Mouse (Mus musculus) stomach, postnatal 0 days (tissue): Measurements from ENCODE around the gene Becn1. TPM values are rescaled to one million over a fixed set of nuclear protein-coding genes. Genes with fewer than 3 reads are reported as not detected.
"Not testable (repeated sequence)": the region's sequence is repeated elsewhere in the genome, so short reads cannot be mapped to it uniquely, and the experiment has no call there.

ENCODE experiments used
- ATAC-seq: fragments of 200-750 bp; cut with Nextera tagmentation; 2 replicates; pipeline ENCODE4 v1.8.0; 2017; ENCODE audit not compliant: low FRiP score, low TSS enrichment
- DNase-seq: peaks from one replicate; pipeline ENCODE4 v3.0.0-alpha.2; 2016; ENCODE audit warnings: low spot score
- H3K27ac ChIP-seq: fragments of 300-500 bp; sonication (generic); replicated peaks from 2 replicates; pipeline ENCODE4 v1.5.1; 2014; ENCODE audit warnings: mild to moderate bottlenecking, control low read depth
- H3K27me3 ChIP-seq: fragments of 300-500 bp; sonication (generic); 2 replicates; pipeline ENCODE4 v1.6.1; 2014; ENCODE audit warnings: low read length; ENCODE audit not compliant: control insufficient read depth, insufficient read depth
- H3K36me3 ChIP-seq: fragments of 300-500 bp; sonication (generic); 2 replicates; pipeline ENCODE4 v1.6.1; 2014; ENCODE audit warnings: low read length, mixed read lengths; ENCODE audit not compliant: control insufficient read depth, insufficient read depth
- H3K4me1 ChIP-seq: fragments of 300-500 bp; sonication (generic); replicated peaks from 2 replicates; pipeline ENCODE4 v1.6.1; 2014; ENCODE audit warnings: antibody characterized with exemption; ENCODE audit not compliant: control insufficient read depth, insufficient read depth
- H3K4me2 ChIP-seq: fragments of 300-500 bp; sonication (generic); replicated peaks from 2 replicates; pipeline ENCODE4 v1.6.1; 2014; ENCODE audit warnings: low read depth, mild to moderate bottlenecking, control low read depth, moderate library complexity
- H3K4me3 ChIP-seq: fragments of 300-500 bp; sonication (generic); 2 replicates; pipeline ENCODE4 v1.5.1; 2014; ENCODE audit warnings: low read depth, low read length, control low read depth
- H3K9ac ChIP-seq: fragments of 300-500 bp; sonication (generic); 2 replicates; pipeline ENCODE4 v1.6.1; 2014; ENCODE audit warnings: mild to moderate bottlenecking, low read length, control low read depth, mixed read lengths
- H3K9me3 ChIP-seq: fragments of 300-500 bp; sonication (generic); 2 replicates; pipeline ENCODE4 v1.6.1; 2016; ENCODE audit warnings: low read length; ENCODE audit not compliant: control insufficient read depth
- CTCF ChIP-seq: IDR thresholded peaks from 2 replicates; pipeline ENCODE4 v1.5.1; 2016; ENCODE audit warnings: antibody characterized with exemption, low read depth, mild to moderate bottlenecking, moderate library complexity
- EP300 ChIP-seq: optimal IDR thresholded peaks from 2 replicates; pipeline ENCODE3; 2016; ENCODE audit warnings: antibody characterized with exemption
- WGBS: fragments of 180-500 bp; shearing (Covaris S2); extraction: QIAGEN DNeasy Blood & Tissue Kit; methylation state at CpG from one replicate; pipeline ENCODE4 v1.1.7; 2014; 5-methylcytosine and 5-hydroxymethylcytosine counted together
- polyA plus RNA-seq: library from polyadenylated mRNA; unstranded; fragments of >200 nt; fragmentation: Nextera tagmentation; extraction: Ambion mirVana; gene quantifications from 2 replicates; pipeline ENCODE4 v1.2.1, GENCODE M21; 2015

The Becn1 gene
- polyA plus RNA-seq, 1 experiment from 2014 or later = 102 TPM

DNA sequence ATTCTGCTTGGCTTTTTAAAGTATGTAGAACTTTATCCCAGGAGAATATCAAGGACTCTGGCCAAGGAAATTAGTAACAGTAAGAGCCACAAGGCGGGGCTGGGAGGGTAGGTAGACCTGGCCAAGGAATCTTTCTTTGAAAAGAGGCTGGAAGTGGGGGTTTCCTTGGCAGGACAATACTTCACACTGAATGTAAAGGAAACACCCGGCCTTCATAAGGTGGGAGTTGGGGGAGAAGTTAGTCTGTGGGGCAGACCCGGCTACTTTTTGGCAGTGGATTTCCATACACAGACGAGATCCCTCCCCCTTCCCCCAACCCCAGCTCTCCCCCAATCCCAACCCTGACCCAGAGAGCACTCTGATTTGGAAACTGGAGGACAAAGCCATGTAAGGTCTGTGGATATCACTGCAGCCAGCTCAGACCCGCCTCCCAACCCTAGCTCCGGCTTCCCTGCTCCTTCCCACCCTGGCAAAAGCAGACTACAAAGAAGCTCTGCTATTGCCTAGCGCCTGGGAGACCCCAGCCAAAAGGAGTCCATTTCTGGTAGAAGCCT, 28.4 kb upstream of the Becn1 start, which contains the start of gene Aoc3:
Gene Aoc3 (plus strand): TSS at position 235 of the 554 bp plus-strand sequence.
- Histone ChIP-seq H3K27ac (peak within 1 kb of the TSS; percentile 88), H3K36me3 (no peaks in the 10 kb centered on the region)
- ATAC-seq = peak; percentile 58; the same call in 1 of the 2 replicates

GRCm38 (mm10) chr11:101328941-101329635, 27.0 kb upstream of the Becn1 start:
- no peak for TF ChIP-seq CTCF
- ATAC-seq (no peak), DNase-seq (no peak)
- Histone ChIP-seq H3K27ac (peak overlapping the region; percentile 35; the same call in 1 of the 2 replicates), H3K4me3 (no peak overlapping the region), H3K9ac (no peak overlapping the region), H3K27me3 (no peaks in the 10 kb centered on the region), H3K36me3 (no peaks in the 10 kb centered on the region), H3K4me1 (no peaks in the 10 kb centered on the region), H3K4me2 (no peak overlapping the region), H3K9me3 (no peaks in the 10 kb centered on the region)
- 70% methylated on average over 6 of the region's 6 CpGs for WGBS

More for the DNA sequence above, 28.4 kb upstream of the Becn1 start, which contains the start of gene Aoc3:
- Histone ChIP-seq H3K4me2 (peak within 1 kb of the TSS; percentile 53), H3K9me3 (no peaks in the 10 kb centered on the region), H3K4me1 (no peaks in the 10 kb centered on the region), H3K4me3 (peak within 1 kb of the TSS; percentile 36), H3K9ac (peak within 1 kb of the TSS; percentile 41), H3K27me3 (no peaks in the 10 kb centered on the region)
- DNase-seq = no peak
- 47% methylated on average over 7 of the region's 7 CpGs for WGBS
- no peak for TF ChIP-seq EP300
- TF ChIP-seq CTCF = peak; percentile 23

GRCm38 (mm10) chr11:101327311-101327710, 25.2 kb upstream of the Becn1 start:
- no peaks in the 10 kb centered on the region for H3K27me3 ChIP-seq
- TF ChIP-seq EP300 (no peak), CTCF (no peak)
- H3K9me3 ChIP-seq = no peaks in the 10 kb centered on the region
- no peak overlapping the region for H3K27ac ChIP-seq
- no peak overlapping the region for H3K9ac ChIP-seq
- H3K4me2 ChIP-seq = no peak overlapping the region
- H3K36me3 ChIP-seq = peaks cover 8% of the 10 kb centered on the region; the same call in 1 of the 2 replicates
- H3K4me1 ChIP-seq = no peaks in the 10 kb centered on the region
- H3K4me3 ChIP-seq = no peak overlapping the region
- no peak for DNase-seq
- WGBS = 30% methylated on average over 3 of the region's 3 CpGs
- ATAC-seq = no peak

DNA sequence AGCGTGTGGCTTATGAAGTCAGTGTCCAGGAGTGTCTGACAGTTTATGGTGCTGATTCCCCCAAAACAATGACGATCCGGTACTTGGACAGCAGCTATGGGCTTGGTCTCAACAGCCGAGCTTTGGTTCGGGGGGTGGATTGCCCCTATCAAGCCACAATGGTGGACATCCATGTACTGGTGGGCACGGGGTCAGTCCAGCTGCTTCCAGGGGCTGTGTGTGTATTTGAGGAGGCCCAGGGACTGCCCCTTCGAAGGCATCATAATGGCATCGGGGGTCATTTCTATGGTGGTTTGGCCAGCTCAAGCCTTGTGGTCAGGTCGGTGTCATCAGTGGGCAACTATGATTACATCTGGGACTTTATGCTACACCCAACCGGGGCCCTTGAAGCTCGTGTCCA, 24.1 kb upstream of the Becn1 start:
- no peak overlapping the region for H3K4me2 ChIP-seq
- H3K36me3 ChIP-seq = peaks cover 16% of the 10 kb centered on the region
- 87% methylated on average over 11 of the region's 11 CpGs for WGBS
- ATAC-seq (no peak), DNase-seq (no peak)
- no peak for TF ChIP-seq EP300
- TF ChIP-seq CTCF = no peak
- no peak overlapping the region for H3K9ac ChIP-seq
- H3K27ac ChIP-seq = no peak overlapping the region
- H3K9me3 ChIP-seq = no peaks in the 10 kb centered on the region
- no peaks in the 10 kb centered on the region for H3K4me1 ChIP-seq
- no peak overlapping the region for H3K4me3 ChIP-seq
- no peaks in the 10 kb centered on the region for H3K27me3 ChIP-seq

DNA sequence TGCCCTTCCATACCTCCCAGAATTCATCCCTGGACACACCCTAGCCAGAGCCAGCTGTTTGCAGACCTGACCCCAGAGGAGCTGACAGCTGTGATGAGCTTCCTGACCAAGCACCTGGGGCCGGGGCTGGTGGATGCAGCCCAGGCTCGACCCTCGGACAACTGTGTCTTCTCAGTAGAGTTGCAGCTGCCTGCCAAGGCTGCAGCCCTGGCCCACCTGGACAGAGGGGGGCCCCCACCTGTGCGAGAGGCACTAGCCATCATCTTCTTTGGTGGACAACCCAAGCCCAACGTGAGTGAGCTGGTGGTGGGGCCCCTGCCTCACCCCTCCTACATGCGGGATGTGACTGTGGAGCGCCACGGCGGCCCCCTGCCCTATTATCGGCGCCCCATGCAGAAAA, 23.1 kb upstream of the Becn1 start:
- H3K4me3 ChIP-seq, H3K9me3 ChIP-seq, ATAC-seq, H3K9ac ChIP-seq, DNase-seq, H3K4me2 ChIP-seq, H3K4me1 ChIP-seq, H3K27ac ChIP-seq, H3K27me3 ChIP-seq: not testable (repeated sequence)
- WGBS = 89% methylated on average over 11 of the region's 11 CpGs
- H3K36me3 ChIP-seq = peaks cover 24% of the 10 kb centered on the region

- no peaks in the 10 kb centered on the region for H3K9me3 ChIP-seq
- no peak within 1 kb of the TSS for H3K4me3 ChIP-seq
- ATAC-seq (no peak), DNase-seq (no peak)
- H3K4me1 ChIP-seq = no peaks in the 10 kb centered on the region
- peaks cover 27% of the 10 kb centered on the region for H3K36me3 ChIP-seq
- TF ChIP-seq CTCF (no peak), EP300 (no peak)
- 75% methylated on average over 5 of the region's 5 CpGs for WGBS
- no peak within 1 kb of the TSS for H3K4me2 ChIP-seq
- no peak within 1 kb of the TSS for H3K9ac ChIP-seq
- H3K27ac ChIP-seq = no peak within 1 kb of the TSS
- no peaks in the 10 kb centered on the region for H3K27me3 ChIP-seq
Measured at GRCm38 (mm10) chr11:101324763-101325162, 22.7 kb upstream of the Becn1 start, which contains the start of gene Aoc2. Gene Aoc2, plus strand, starts transcription at chr11:101325063.
